Mouse (Mus musculus) stomach, postnatal 0 days (tissue): Measurements from ENCODE around the gene Ang.

ENCODE experiments used
- CTCF ChIP-seq: IDR thresholded peaks from 2 replicates; pipeline ENCODE4 v1.5.1; 2016; ENCODE audit warnings: antibody characterized with exemption, low read depth, mild to moderate bottlenecking, moderate library complexity
- EP300 ChIP-seq: optimal IDR thresholded peaks from 2 replicates; pipeline ENCODE3; 2016; ENCODE audit warnings: antibody characterized with exemption

DNA sequence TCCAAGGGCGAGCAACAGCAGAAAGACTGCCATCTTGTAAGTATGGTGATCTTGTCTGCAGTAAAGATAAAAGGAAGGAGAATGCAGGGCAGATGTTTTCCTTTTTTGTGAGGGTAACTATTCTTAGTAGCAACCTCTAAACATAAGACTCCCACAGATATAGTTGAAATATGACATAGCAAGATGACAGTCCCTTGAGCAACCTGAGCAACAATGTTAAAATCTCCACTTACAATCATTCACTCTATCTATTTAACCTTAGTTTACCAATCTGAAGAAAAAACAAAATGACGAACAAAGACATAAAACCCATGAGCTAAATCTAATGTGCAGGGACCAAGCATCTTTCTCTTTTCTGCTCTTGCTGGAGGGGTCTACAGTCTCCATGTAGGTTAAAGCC lies 40.9 kb upstream of the Ang start, which contains the start of gene Rnase11:
- TF ChIP-seq EP300 (no peak), CTCF (no peak)
